Mouse (Mus musculus): Measurements from ENCODE around the gene Kcnk1. TPM values are rescaled to one million over a fixed set of nuclear protein-coding genes. Genes with fewer than 3 reads are reported as not detected.

Gene Kcnk1
- total RNA-seq (2021), result 10 to 100 TPM; 77.8 to 77.9 TPM
- long read RNA-seq, transcript Kcnk1-201 (3 exons, 2,235 nt), result major isoform, 137 of 140 reads
- long read RNA-seq, partial matches to known transcripts, result 1 of 140 reads
- long read RNA-seq, other reads (novel, unspliced or antisense), result 1 of 140 reads

- peak; percentile 61 to 80 for DNase-seq (ENCODE audit: low spot score in 2 of 2)
Measured at GRCm38 (mm10) chr8:125995101-125995986, at the start of gene Kcnk1. Gene Kcnk1, plus strand, starts transcription at chr8:125995170.

- DNase-seq (ENCODE audit: low spot score in 2 of 2), result no peak
Measured at GRCm38 (mm10) chr8:125948696-125949308, 46.2 kb upstream of the Kcnk1 start.

- DNase-seq (ENCODE audit: low spot score in 2 of 2), result peak; percentile 83 to 94
Measured at GRCm38 (mm10) chr8:125950007-125950940, 44.7 kb upstream of the Kcnk1 start.

GRCm38 (mm10) chr8:125955671-125956070 lies 39.3 kb upstream of the Kcnk1 start:
- DNase-seq (ENCODE audit: low spot score in 2 of 2), result peak; percentile 46 to 62

GRCm38 (mm10) chr8:125956796-125957195 lies 38.2 kb upstream of the Kcnk1 start:
- no peak for DNase-seq (ENCODE audit: low spot score in 2 of 2)

- no peak for DNase-seq (ENCODE audit: low spot score in 2 of 2)
Measured at GRCm38 (mm10) chr8:125957226-125957993, 37.6 kb upstream of the Kcnk1 start.

GRCm38 (mm10) chr8:125957994-125958368 lies 37.0 kb upstream of the Kcnk1 start:
- no peak for DNase-seq (ENCODE audit: low spot score in 2 of 2)

GRCm38 (mm10) chr8:125959363-125959771 lies 35.6 kb upstream of the Kcnk1 start:
- peak; percentile 81 to 93 for DNase-seq (ENCODE audit: low spot score in 2 of 2)

- peak in 1 of 2 experiments; percentile 49 for DNase-seq (ENCODE audit: low spot score in 2 of 2)
Measured at GRCm38 (mm10) chr8:125960037-125960436, 34.9 kb upstream of the Kcnk1 start.

GRCm38 (mm10) chr8:125961790-125962189 lies 33.2 kb upstream of the Kcnk1 start:
- DNase-seq (ENCODE audit: low spot score in 2 of 2), result no peak

GRCm38 (mm10) chr8:125963807-125964211 lies 31.2 kb upstream of the Kcnk1 start:
- DNase-seq (ENCODE audit: low spot score in 2 of 2), result no peak

- DNase-seq (ENCODE audit: low spot score in 2 of 2), result peak; percentile 39 to 77
Measured at GRCm38 (mm10) chr8:125971336-125971735, 23.6 kb upstream of the Kcnk1 start.

- no peak for DNase-seq (ENCODE audit: low spot score in 2 of 2)
Measured at GRCm38 (mm10) chr8:125975981-125976380, 19.0 kb upstream of the Kcnk1 start.

GRCm38 (mm10) chr8:125980826-125981225 lies 14.1 kb upstream of the Kcnk1 start:
- no peak for DNase-seq (ENCODE audit: low spot score in 2 of 2)

GRCm38 (mm10) chr8:125983515-125983914 lies 11.5 kb upstream of the Kcnk1 start:
- DNase-seq (ENCODE audit: low spot score in 2 of 2), result no peak

GRCm38 (mm10) chr8:125984140-125984539 lies 10.8 kb upstream of the Kcnk1 start:
- no peak for DNase-seq (ENCODE audit: low spot score in 2 of 2)

- DNase-seq (ENCODE audit: low spot score in 2 of 2), result no peak
Measured at GRCm38 (mm10) chr8:125985364-125985763, 9.6 kb upstream of the Kcnk1 start.

- no peak for DNase-seq (ENCODE audit: low spot score in 2 of 2)
Measured at GRCm38 (mm10) chr8:125986999-125987589, 7.9 kb upstream of the Kcnk1 start.

GRCm38 (mm10) chr8:125987996-125988395 lies 7.0 kb upstream of the Kcnk1 start:
- no peak for DNase-seq (ENCODE audit: low spot score in 2 of 2)

GRCm38 (mm10) chr8:125993636-125994035 lies 1.3 kb upstream of the Kcnk1 start:
- no peak for DNase-seq (ENCODE audit: low spot score in 2 of 2)
